Mouse (Mus musculus): ENCODE measurements around the gene Sorcs2. TPM values are rescaled to one million over a fixed set of nuclear protein-coding genes. Genes with fewer than 3 reads are reported as not detected.

The Sorcs2 gene
- total RNA-seq, 2 experiments from 2014 or later, result not detected

- ATAC-seq (replicated peaks; ENCODE audit: poor library complexity), result no peak
These were observed 84.4 kb downstream of the Sorcs2 start for GRCm38 (mm10) chr5:36313353-36314079.

- no peak for ATAC-seq (replicated peaks; ENCODE audit: poor library complexity)
These were observed 85.0 kb downstream of the Sorcs2 start for GRCm38 (mm10) chr5:36312926-36313325.

DNA sequence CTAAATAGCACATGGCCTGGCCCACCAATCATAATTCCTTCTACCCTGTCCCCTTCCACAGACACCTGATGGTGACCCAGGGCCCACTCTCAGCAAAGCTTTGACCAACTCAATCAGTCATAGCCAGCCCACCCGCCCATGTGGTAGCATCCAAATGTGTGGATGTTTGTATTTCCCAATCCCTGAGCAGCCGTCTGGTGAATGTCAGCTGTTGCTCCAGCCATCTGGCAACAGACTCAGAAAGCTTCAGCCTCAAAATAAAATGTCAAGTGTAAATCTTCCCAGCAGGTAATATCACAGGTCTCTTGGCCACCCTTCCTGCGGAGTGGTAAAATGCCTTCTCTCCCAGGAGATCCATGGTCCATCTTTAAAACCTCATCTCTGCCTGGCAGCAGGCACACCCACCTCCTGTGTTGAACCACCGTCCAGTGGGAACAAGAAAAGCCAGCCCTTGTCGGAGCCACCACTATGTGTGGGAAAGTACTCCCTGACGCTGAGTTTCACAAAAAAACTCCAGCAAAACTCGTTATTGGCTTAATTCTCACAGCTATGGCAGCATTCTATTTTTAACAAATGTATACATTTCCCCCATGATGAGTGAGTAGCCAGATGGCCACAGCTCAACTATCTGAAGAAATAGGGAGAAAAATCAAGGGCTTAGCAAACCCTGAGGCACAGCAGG is 93.5 kb downstream of the Sorcs2 start:
- ATAC-seq (replicated peaks; ENCODE audit: poor library complexity), result no peak

DNA sequence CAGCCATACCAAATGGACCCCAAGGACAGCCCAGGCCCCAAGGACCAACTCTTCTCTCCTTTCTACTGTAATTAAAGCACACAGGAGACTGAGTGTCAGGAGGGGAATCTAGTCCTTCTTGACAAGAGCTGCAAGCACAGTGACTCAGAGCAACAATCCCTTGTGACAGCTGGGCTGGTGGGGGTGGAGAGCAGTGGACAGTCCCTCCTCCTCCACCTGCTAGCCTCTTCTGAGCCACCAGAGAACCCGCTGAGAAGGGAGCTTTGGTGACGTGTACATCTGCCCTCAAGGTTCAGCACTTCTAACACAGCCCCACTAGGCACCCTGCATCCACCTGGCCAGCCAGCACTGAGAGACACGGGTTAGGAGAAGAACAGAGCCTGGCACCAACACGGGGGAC is 96.8 kb downstream of the Sorcs2 start:
- ATAC-seq (replicated peaks; ENCODE audit: poor library complexity), result no peak

GRCm38 (mm10) chr5:36298049-36298448 is 99.9 kb downstream of the Sorcs2 start:
- ATAC-seq (replicated peaks; ENCODE audit: poor library complexity), result no peak

DNA sequence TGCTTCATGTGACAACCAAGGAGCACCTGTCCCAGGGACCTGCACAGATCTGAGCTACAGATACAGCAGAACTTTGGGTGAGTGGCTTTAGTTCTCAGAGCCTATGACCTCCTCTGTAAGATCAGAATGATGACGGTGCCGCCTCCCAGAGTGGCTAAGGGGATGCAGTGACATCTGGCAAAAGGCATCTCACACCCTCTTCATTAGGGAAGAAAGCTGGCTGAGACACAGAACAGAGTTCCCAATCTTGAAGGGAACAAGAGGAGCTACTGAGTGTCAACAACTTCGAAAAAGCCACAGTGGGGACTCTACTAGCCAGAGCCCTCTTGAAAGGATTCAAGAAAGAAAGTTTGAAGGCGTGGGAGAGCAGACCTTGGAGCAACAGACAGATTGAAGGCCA is 100.7 kb downstream of the Sorcs2 start:
- ATAC-seq (replicated peaks; ENCODE audit: poor library complexity), result no peak

DNA sequence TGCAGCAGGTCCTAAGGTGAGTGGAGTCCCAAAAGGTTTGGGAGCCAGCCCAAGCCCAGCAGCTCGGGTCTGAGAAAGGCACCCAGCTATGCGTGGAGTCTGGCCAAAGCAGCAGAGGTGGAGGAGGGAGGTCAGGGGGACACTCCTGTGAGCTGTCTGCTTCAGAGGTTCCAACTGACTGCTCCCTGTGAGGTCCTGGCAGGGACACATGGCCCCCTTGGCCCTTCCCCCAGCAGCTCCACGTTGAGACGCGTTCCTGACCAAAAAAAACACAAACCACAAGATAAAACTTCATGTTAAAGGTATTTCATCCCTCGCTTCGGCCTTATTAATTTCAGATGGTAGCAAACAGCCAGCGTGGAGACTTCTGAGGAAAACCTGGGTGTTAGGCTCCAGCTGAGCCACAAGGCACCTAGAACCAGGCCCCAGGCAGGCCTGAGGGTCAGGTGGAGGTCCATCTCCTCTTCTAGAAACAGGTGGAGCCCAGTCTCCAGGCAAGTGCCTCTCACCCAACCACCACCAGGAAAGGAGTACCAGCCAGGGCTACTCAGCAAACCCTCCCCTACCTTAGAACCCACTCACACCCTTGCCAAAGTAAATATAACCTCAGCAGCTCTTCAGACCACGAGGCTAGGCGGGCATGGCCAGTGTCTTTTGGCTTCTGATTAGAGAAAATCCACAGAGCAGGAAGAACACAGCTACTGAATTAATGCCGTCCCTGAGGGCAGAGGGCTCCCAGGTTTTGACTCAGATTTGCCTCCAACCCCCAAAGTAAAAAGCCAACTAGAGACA is 104.6 kb downstream of the Sorcs2 start:
- ATAC-seq (replicated peaks; ENCODE audit: poor library complexity), result no peak

GRCm38 (mm10) chr5:36292321-36292720 is 105.6 kb downstream of the Sorcs2 start:
- no peak for ATAC-seq (replicated peaks; ENCODE audit: poor library complexity)

GRCm38 (mm10) chr5:36291191-36291590 is 106.7 kb downstream of the Sorcs2 start:
- peak; percentile 48; the same call in 1 of the 2 replicates for ATAC-seq (replicated peaks; ENCODE audit: poor library complexity)

GRCm38 (mm10) chr5:36285405-36285804 is 112.5 kb downstream of the Sorcs2 start:
- peak; percentile 23; the same call in 1 of the 2 replicates for ATAC-seq (replicated peaks; ENCODE audit: poor library complexity)

DNA sequence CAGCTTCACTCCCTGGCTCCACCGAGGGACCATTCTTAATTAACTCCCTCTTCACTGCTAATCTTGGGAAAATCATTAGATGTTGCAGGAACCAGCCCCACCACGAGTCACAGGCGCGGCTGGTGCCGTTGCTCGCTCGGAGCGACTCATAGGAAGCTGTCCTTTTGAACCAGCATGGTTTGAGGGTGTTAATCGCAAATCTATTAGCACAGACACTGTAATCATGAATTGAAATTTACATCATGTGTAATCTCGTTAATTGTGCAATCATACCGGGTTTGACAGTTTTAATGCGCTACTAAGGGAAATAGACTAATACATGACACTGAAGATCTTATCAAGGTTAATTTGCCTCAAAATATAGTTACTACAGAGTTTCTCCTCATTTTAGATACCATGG is 118.0 kb downstream of the Sorcs2 start:
- no peak for ATAC-seq (replicated peaks; ENCODE audit: poor library complexity)

DNA sequence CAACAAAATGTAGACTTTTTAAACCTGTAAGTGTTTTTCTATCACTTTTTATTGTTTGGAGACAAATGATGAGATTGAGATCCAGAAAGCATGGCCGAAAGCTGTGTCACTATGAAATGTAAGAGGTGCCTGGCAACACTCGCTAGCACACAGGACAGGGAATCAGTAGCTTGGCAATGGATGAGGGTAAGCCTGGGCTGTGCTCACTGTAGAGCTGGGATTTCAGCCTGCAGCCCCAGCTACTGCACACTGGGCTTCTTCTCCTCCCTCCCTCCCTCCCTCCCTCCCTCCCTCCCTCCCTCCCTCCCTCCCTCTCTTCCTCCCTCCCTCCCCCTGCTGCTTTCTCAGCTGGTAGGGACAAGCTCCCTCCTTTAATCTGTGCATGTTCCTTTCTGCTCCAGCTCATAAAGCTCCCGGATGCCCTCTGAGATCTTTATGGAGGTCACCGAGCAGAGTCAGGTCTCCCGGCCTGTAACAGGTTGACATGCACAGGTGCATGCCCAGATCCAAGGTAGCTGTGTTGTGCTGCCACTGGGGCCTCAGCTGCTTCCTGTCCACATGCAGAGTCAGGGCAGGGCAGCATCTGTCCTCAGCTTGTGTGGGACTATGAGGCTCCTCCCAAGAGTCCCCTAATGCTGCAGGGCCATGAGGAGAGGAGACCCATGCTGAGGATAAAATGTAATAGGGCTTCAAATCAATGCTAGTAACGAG is 123.1 kb downstream of the Sorcs2 start:
- ATAC-seq (replicated peaks; ENCODE audit: poor library complexity), result no peak

GRCm38 (mm10) chr5:36267194-36267769 is 130.7 kb downstream of the Sorcs2 start:
- ATAC-seq (replicated peaks; ENCODE audit: poor library complexity), result no peak

DNA sequence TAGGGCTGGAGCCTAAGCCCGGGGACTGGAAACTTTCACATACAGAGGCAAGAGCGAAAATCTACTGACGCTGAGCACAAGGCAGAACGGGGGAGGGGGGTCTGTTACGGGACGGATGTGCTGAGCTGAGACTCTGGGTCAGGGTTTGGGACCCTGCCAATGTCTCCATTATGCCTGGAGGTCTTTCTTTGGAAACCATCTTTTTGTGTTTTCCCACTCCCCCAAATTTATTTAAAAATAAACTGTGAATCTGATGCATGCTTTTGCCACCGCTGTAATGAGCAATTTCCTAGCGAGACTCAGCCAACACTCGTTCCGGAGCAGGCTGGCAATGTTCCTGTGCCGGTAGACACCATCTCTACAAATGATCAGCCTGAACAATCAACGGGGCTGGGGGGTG is 137.1 kb downstream of the Sorcs2 start:
- no peak for ATAC-seq (replicated peaks; ENCODE audit: poor library complexity)

- ATAC-seq (replicated peaks; ENCODE audit: poor library complexity), result no peak
These were observed 138.2 kb downstream of the Sorcs2 start for GRCm38 (mm10) chr5:36259691-36260124.

DNA sequence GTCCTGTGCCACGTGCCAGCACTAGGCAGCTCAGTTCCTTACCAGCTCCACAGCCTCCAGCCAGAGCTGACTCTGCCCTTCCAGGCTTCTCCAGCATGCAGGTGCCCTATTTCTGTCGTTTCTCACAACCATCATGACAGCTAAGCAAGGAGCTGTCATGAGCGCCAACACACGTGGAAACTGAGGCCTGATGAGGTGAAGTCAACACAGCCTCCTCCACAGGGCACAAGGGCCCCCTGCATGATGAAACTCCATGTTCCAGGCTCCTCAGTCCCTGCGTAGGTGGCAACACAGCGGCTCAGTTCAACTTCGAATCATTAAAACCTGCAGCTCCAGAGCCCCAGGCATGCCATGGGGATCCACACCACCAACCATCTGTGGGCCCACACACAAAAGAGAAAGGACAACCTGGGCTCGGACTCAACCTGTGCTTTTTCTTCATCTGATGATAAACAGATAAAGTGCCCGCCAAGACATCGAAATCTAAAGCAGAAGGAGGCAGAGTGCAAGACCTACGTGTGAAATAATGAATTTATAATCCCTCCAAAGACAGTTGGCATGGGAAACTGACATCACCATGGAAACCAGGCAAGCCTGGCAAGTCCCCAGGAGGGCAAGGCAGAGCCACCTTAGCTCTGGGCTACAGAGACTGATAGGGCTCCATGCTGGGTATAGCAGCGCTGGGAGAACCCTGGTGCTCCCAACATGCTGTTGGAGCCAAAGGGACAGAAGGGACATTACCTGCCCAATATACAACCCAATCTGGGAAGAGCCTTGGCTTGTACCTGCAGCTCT is 139.4 kb downstream of the Sorcs2 start:
- ATAC-seq (replicated peaks; ENCODE audit: poor library complexity), result no peak

DNA sequence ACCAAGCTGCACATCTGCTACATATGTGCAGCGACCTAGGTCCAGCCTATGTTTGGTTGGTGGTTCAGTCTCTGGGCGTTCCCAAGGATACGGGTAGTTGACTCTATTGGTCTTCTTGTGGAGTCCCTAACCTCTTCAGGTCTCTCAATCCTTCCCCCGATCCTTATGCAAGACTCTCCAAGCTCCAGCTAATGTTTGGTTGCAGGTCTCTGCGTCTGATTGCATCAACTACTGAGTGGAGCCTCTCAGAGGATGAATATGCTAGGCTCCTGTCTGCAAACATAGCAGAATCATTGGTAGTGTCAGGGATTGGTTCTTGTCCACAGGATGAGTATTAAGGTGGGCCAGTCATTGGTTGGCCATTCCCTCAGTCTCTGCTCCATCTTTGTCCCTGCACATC is 140.9 kb downstream of the Sorcs2 start:
- no peak for ATAC-seq (replicated peaks; ENCODE audit: poor library complexity)

GRCm38 (mm10) chr5:36254642-36255516 is 143.1 kb downstream of the Sorcs2 start:
- no peak for ATAC-seq (replicated peaks; ENCODE audit: poor library complexity)

Data from megakaryocyte progenitor cell, adult 5-6 weeks (primary cell).